Mouse (Mus musculus): ENCODE measurements around the gene Dhx33. TPM values are rescaled to one million over a fixed set of nuclear protein-coding genes. Genes with fewer than 3 reads are reported as not detected.

Dhx33 gene
- polyA plus RNA-seq, 1 experiment from 2014 or later = 7.1 TPM

DNA sequence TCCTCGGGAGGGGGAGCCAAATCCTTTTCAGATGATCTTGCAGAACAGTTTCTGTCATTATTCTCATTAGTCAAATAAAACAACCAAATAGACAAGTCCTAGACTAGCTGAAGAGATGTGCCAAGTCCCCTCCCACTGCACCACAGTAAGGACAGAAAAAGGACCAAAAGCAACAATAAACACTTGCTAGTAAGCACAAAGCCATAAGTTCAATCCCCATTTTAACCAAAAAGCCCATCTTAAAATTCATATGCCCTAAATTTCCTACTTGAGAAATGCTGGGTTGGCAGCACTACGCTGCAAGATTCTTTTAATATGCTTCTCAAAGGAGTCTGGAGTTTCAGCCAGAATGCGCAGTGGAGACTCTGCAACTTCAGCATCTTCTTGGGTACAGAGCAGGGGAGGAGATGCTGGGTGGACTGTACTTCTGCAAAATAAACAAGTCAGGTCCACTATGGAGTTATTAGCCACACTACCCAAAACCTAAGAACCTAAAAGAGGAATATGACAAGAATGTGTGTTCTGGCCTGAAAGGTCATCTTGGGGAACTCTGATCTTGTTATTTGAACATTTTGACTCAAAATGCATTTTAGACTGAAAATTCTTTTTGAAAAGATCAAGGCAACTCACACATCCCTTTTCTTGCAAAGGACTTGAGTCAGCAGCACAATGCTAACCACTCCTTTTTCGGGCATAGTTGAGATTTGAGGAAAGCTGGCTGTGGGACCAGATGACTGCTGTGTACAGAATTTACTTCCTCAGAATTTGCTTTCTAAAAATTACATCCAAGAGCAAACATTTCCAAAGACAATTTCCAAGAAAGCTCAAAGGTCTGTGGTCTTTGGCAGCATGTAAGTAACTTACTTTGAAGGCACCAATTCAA, 59.1 kb downstream of the Dhx33 start:
- 71% methylated on average over 4 of the region's 4 CpGs for WGBS (ENCODE audit: insufficient replicate concordance)
- Histone ChIP-seq H3K4me1 (ENCODE audit: control insufficient read depth, low read depth, low read length) (no peaks in the 10 kb centered on the region), H3K4me2 (ENCODE audit: low read depth, low read length) (no peak overlapping the region), H3K36me3 (ENCODE audit: control insufficient read depth, insufficient read depth) (peaks cover 58% of the 10 kb centered on the region), H3K27me3 (ENCODE audit: control insufficient read depth, insufficient read depth, low read depth, low read length) (no peaks in the 10 kb centered on the region), H3K4me3 (ENCODE audit: low read depth, low read length) (no peak overlapping the region), H3K27ac (ENCODE audit: low read length) (no peak overlapping the region), H3K9me3 (replicated peaks; ENCODE audit: control insufficient read depth, low read length) (no peaks in the 10 kb centered on the region), H3K9ac (ENCODE audit: low read depth, low read length) (no peak overlapping the region)
- ATAC-seq (ENCODE audit: low read depth) = no peak

DNA sequence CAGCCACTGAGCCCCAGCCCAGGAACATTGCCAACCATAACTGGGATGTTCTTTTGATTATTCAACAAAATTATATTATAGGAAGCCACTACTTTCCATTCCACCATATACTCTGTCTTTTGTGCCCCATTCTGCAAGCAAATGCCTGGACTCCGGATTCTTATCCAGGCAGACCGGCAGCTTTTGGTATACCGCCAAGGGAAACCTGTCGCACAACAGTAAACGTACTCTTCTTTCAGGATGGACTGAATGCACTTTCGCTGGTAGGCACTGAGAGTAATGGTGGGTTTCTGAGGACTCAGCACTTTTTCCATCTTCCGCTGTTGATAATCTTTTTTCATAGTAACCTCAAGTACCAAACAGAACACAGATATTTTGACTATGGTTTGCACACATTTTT, 60.6 kb downstream of the Dhx33 start:
- Histone ChIP-seq H3K27ac (ENCODE audit: low read length) (no peak overlapping the region), H3K4me2 (ENCODE audit: low read depth, low read length) (no peak overlapping the region), H3K9ac (ENCODE audit: low read depth, low read length) (no peak overlapping the region), H3K4me3 (ENCODE audit: low read depth, low read length) (no peak overlapping the region), H3K4me1 (ENCODE audit: control insufficient read depth, low read depth, low read length) (no peaks in the 10 kb centered on the region), H3K36me3 (ENCODE audit: control insufficient read depth, insufficient read depth) (peaks cover 45% of the 10 kb centered on the region), H3K9me3 (replicated peaks; ENCODE audit: control insufficient read depth, low read length) (no peaks in the 10 kb centered on the region), H3K27me3 (ENCODE audit: control insufficient read depth, insufficient read depth, low read depth, low read length) (no peaks in the 10 kb centered on the region)
- WGBS (ENCODE audit: insufficient replicate concordance) = 87% methylated on average over 7 of the region's 7 CpGs
- no peak for ATAC-seq (ENCODE audit: low read depth)

DNA sequence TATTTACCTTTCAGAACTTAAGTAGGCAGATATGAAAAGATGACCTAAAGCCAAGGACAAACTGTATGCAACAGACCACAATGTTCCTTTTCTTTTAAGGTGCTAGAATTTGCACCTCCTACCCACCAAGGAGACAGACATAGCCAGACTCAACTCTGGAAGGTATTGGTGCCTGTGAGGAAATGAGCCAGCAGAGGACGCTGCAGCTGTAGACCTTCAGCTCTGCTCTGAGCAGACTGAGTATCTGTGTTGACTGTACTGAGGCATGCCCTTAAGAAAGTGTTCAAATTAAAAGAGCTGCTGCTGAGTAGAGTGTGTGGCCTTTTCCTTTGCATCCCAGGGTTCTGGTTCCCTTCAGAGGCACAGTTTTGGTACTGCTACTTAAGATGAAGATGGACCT, 61.6 kb downstream of the Dhx33 start:
- ATAC-seq (ENCODE audit: low read depth) = no peak
- Histone ChIP-seq H3K4me1 (ENCODE audit: control insufficient read depth, low read depth, low read length) (no peaks in the 10 kb centered on the region), H3K4me2 (ENCODE audit: low read depth, low read length) (no peak overlapping the region), H3K27me3 (ENCODE audit: control insufficient read depth, insufficient read depth, low read depth, low read length) (no peaks in the 10 kb centered on the region), H3K4me3 (ENCODE audit: low read depth, low read length) (no peak overlapping the region), H3K36me3 (ENCODE audit: control insufficient read depth, insufficient read depth) (peaks cover 45% of the 10 kb centered on the region), H3K9me3 (replicated peaks; ENCODE audit: control insufficient read depth, low read length) (no peaks in the 10 kb centered on the region), H3K9ac (ENCODE audit: low read depth, low read length) (no peak overlapping the region), H3K27ac (ENCODE audit: low read length) (no peak overlapping the region)
- WGBS (ENCODE audit: insufficient replicate concordance) = 78% methylated on average over 1 of the region's 1 CpGs

DNA sequence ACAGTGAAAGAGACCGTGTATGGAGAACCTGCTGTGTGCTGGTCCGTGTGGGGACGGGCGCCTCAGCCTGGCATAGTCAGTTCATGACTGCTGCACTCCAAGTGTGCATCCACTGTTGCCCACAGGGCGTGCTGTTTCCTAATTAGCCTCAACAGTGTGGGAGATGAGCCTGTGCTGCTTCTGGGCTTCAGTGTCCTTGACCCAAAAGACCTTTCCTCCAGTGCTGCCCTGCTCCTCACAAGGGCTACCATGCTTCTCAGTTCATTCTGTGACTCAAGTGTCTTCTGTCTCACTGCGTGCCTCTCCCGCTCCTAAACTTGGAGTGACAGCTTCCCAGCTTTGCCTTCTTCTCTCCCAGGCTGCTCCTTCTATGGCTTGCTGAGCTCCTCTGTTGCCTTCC, 68.9 kb downstream of the Dhx33 start:
- 82% methylated on average over 7 of the region's 7 CpGs for WGBS (ENCODE audit: insufficient replicate concordance)

More for the DNA sequence above, 68.9 kb downstream of the Dhx33 start:
- no peak for ATAC-seq (ENCODE audit: low read depth)
- Histone ChIP-seq H3K4me3 (ENCODE audit: low read depth, low read length) (no peak overlapping the region), H3K27ac (ENCODE audit: low read length) (no peak overlapping the region), H3K27me3 (ENCODE audit: control insufficient read depth, insufficient read depth, low read depth, low read length) (no peaks in the 10 kb centered on the region), H3K4me2 (ENCODE audit: low read depth, low read length) (no peak overlapping the region), H3K4me1 (ENCODE audit: control insufficient read depth, low read depth, low read length) (no peaks in the 10 kb centered on the region), H3K9me3 (replicated peaks; ENCODE audit: control insufficient read depth, low read length) (no peaks in the 10 kb centered on the region), H3K36me3 (ENCODE audit: control insufficient read depth, insufficient read depth) (peaks cover 22% of the 10 kb centered on the region), H3K9ac (ENCODE audit: low read depth, low read length) (no peak overlapping the region)

Other genes with a start within 250 kb of the Dhx33 start
- gene Zfp3, start 240.2 kb downstream of the Dhx33 start, polyA plus RNA-seq (2015; fragmentation: Nextera tagmentation; extraction: Ambion mirVana) = 1.3 and 1.6 TPM in 2 replicates
- gene Scimp, start 191.9 kb downstream of the Dhx33 start, polyA plus RNA-seq (2015; fragmentation: Nextera tagmentation; extraction: Ambion mirVana) = 0.57 and 1.0 TPM in 2 replicates
- gene Rabep1, start 159.7 kb downstream of the Dhx33 start, polyA plus RNA-seq (2015; fragmentation: Nextera tagmentation; extraction: Ambion mirVana) = 11.6 and 11.8 TPM in 2 replicates
- gene Nup88, start 34.5 kb downstream of the Dhx33 start, polyA plus RNA-seq (2015; fragmentation: Nextera tagmentation; extraction: Ambion mirVana) = 52.4 and 53.0 TPM in 2 replicates
- 75.4 and 81.1 TPM in 2 replicates for gene Rpain, start 34.2 kb downstream of the Dhx33 start, polyA plus RNA-seq (2015; fragmentation: Nextera tagmentation; extraction: Ambion mirVana)
- 134 and 151 TPM in 2 replicates for gene C1qbp, start 21.4 kb downstream of the Dhx33 start, polyA plus RNA-seq (2015; fragmentation: Nextera tagmentation; extraction: Ambion mirVana)
- gene Mis12, start 15.2 kb upstream of the Dhx33 start, polyA plus RNA-seq (2015; fragmentation: Nextera tagmentation; extraction: Ambion mirVana) = 23.6 and 24.1 TPM in 2 replicates
- gene Derl2, start 15.4 kb upstream of the Dhx33 start, polyA plus RNA-seq (2015; fragmentation: Nextera tagmentation; extraction: Ambion mirVana) = 44.9 and 46.6 TPM in 2 replicates
- 1.6 and 1.8 TPM in 2 replicates for gene 6330403K07Rik, start 29.1 kb upstream of the Dhx33 start, polyA plus RNA-seq (2015; fragmentation: Nextera tagmentation; extraction: Ambion mirVana)
- gene Nlrp1a, start 140.3 kb upstream of the Dhx33 start, polyA plus RNA-seq (2015; fragmentation: Nextera tagmentation; extraction: Ambion mirVana) = 0.18 and 0.32 TPM in 2 replicates
- 0.04 TPM in 1 of 2 replicates, not detected in the other for gene Nlrp1b, start 226.3 kb upstream of the Dhx33 start, polyA plus RNA-seq (2015; fragmentation: Nextera tagmentation; extraction: Ambion mirVana)

Measured in liver, embryonic 16.5 days (tissue).